Mouse (Mus musculus) lung, adult 2 months (tissue): ENCODE measurements around the gene Fgfr1op2. TPM values are rescaled to one million over a fixed set of nuclear protein-coding genes. Genes with fewer than 3 reads are reported as not detected.

Source experiments
- DNase-seq: peaks from one replicate; pipeline ENCODE4 v3.0.0; 2022
- H3K4me1 ChIP-seq: fragments of 200-500 bp; 2 replicates; pipeline ENCODE4 v1.6.1; 2011; ENCODE audit warnings: low read length; ENCODE audit not compliant: control insufficient read depth, insufficient read depth
- H3K4me3 ChIP-seq: fragments of 200-500 bp; replicated peaks from 2 replicates; pipeline ENCODE3; 2011; ENCODE audit warnings: low read depth, mild to moderate bottlenecking, control low read depth, low read length; ENCODE audit errors: extremely low read depth
- CTCF ChIP-seq: fragments of 200-500 bp; IDR thresholded peaks from 2 replicates; pipeline ENCODE4 v1.5.1; 2011; ENCODE audit warnings: mild to moderate bottlenecking, low read length, control low read depth; ENCODE audit not compliant: insufficient read depth
- POLR2A ChIP-seq: fragments of 200-500 bp; IDR thresholded peaks from 2 replicates; pipeline ENCODE4 v1.6.1; 2011; ENCODE audit warnings: low read depth, mild to moderate bottlenecking, control low read depth, low read length, borderline replicate concordance; ENCODE audit errors: extremely low read depth
- WGBS: fragments of 180-500 bp; shearing (Covaris S2); methylation state at CpG from one replicate; pipeline ENCODE4 v1.1.7; 2018; 5-methylcytosine and 5-hydroxymethylcytosine counted together
- polyA plus RNA-seq: library from polyadenylated mRNA; depleted of rRNA; stranded (reverse); fragments of >200 nt; gene quantifications from 2 replicates; pipeline ENCODE4 v1.2.3, GENCODE M21; 2012

The Fgfr1op2 gene
- polyA plus RNA-seq, 1 experiment = 54.3 TPM

- Histone ChIP-seq H3K4me1 (peaks cover 10% of the 10 kb centered on the region), H3K4me3 (no peak overlapping the region)
- DNase-seq = no peak
- WGBS = 15% methylated on average over 2 of the region's 2 CpGs
- TF ChIP-seq CTCF (no peak), POLR2A (no peak)
These were observed 3.5 kb downstream of the Fgfr1op2 start for GRCm38 (mm10) chr6:146580381-146580926.

- Histone ChIP-seq H3K4me3 (no peak overlapping the region), H3K4me1 (peaks cover 8% of the 10 kb centered on the region)
- 83% methylated on average over 2 of the region's 2 CpGs for WGBS
- no peak for DNase-seq
- TF ChIP-seq CTCF = no peak
- no peak for TF ChIP-seq POLR2A
These were observed 6.5 kb downstream of the Fgfr1op2 start for GRCm38 (mm10) chr6:146583366-146584046.

GRCm38 (mm10) chr6:146585134-146585533 lies 8.1 kb downstream of the Fgfr1op2 start:
- peaks cover 4% of the 10 kb centered on the region; the same call in 1 of the 2 replicates for H3K4me1 ChIP-seq
- WGBS = 89% methylated on average over 5 of the region's 5 CpGs
- TF ChIP-seq POLR2A = no peak
- TF ChIP-seq CTCF = no peak
- no peak overlapping the region for H3K4me3 ChIP-seq
- DNase-seq = no peak

GRCm38 (mm10) chr6:146602601-146603000 lies 25.6 kb downstream of the Fgfr1op2 start:
- no peak for TF ChIP-seq CTCF
- no peak for TF ChIP-seq POLR2A
- DNase-seq = no peak
- 73% methylated on average over 4 of the region's 4 CpGs for WGBS
- Histone ChIP-seq H3K4me3 (no peak overlapping the region), H3K4me1 (no peaks in the 10 kb centered on the region)

DNA sequence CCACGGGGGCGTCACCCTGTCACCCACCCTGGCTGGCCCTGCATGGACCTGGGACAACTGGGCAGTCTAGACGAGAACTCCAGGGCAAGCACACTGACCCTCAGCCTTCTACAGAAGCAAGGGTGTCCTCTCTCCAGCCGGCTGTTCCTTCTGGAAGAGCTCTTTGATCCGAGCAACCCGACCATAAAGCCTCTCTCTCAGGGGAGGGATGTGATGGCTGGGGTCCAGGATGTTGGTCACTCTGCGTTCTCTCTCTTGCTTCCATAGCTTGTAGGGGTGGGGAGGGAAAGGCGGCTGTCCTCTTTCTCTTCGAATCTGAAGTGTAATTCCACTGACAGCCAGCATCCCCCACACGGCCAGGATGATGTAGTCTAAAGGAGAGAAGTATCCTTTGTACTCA lies 26.6 kb downstream of the Fgfr1op2 start:
- H3K4me3 ChIP-seq = no peak overlapping the region
- no peak for TF ChIP-seq CTCF
- TF ChIP-seq POLR2A = no peak
- no peak for DNase-seq
- WGBS = 84% methylated on average over 10 of the region's 10 CpGs
- H3K4me1 ChIP-seq = no peaks in the 10 kb centered on the region

- no peak for DNase-seq
- H3K4me3 ChIP-seq = no peak overlapping the region
- TF ChIP-seq CTCF = no peak
- TF ChIP-seq POLR2A = no peak
- no peaks in the 10 kb centered on the region for H3K4me1 ChIP-seq
- WGBS = 95% methylated on average over 6 of the region's 6 CpGs
These were observed 34.4 kb downstream of the Fgfr1op2 start for GRCm38 (mm10) chr6:146611385-146611784.

DNA sequence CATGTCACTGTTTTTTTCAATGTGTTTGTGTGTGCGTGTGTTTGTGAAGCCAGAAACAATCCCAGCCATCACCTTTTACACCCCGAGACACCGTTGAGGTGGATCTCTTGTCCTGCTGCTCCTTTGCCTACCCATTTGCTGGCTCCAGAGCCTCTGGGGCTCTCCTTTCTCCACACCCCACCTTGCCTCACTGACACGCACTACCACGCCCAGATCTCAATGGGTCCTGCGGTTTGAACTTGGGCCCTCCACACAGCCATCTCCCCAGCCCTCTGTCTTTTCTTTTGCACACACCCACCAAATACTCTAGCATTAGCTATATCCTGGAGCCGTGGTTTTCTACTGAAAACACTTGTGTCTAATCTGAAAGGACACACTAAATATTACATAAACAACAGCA lies 34.9 kb downstream of the Fgfr1op2 start:
- DNase-seq = no peak
- WGBS = 89% methylated on average over 7 of the region's 7 CpGs
- no peaks in the 10 kb centered on the region for H3K4me1 ChIP-seq
- no peak overlapping the region for H3K4me3 ChIP-seq
- TF ChIP-seq CTCF = no peak
- no peak for TF ChIP-seq POLR2A

DNA sequence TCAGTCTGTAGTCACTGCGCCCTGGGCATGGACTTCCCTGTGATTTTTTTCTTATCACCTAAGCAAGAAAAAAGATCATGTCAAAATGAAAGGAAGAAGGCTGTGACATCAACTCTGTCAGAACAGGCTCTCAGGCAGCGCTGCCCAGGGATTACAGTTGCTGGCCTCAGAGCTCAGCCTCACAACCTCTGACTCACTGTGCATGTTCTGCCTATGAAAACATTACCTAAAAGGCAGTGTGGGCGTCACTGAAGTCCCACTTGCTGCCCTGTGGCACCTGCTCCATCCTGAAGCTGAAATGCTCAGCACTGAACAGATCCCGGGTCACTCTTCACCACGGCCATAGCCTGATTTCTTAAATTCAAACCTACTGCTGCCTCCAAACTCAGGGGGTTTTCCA lies 35.7 kb downstream of the Fgfr1op2 start:
- WGBS = 91% methylated on average over 5 of the region's 5 CpGs
- Histone ChIP-seq H3K4me3 (no peak overlapping the region), H3K4me1 (no peaks in the 10 kb centered on the region)
- no peak for DNase-seq
- TF ChIP-seq CTCF (no peak), POLR2A (no peak)

GRCm38 (mm10) chr6:146613907-146614306 lies 36.9 kb downstream of the Fgfr1op2 start:
- 88% methylated on average over 5 of the region's 5 CpGs for WGBS
- H3K4me3 ChIP-seq = no peak overlapping the region
- no peak for TF ChIP-seq POLR2A
- TF ChIP-seq CTCF = no peak
- no peak for DNase-seq
- no peaks in the 10 kb centered on the region for H3K4me1 ChIP-seq

GRCm38 (mm10) chr6:146614541-146614940 lies 37.5 kb downstream of the Fgfr1op2 start:
- no peak for DNase-seq
- 90% methylated on average over 5 of the region's 5 CpGs for whole genome bisulfite sequencing
- no peak for TF ChIP-seq CTCF
- no peak for TF ChIP-seq POLR2A
- no peak overlapping the region for H3K4me3 ChIP-seq
- no peaks in the 10 kb centered on the region for H3K4me1 ChIP-seq

GRCm38 (mm10) chr6:146615891-146616290 lies 38.9 kb downstream of the Fgfr1op2 start:
- H3K4me1 ChIP-seq = no peaks in the 10 kb centered on the region
- no peak for DNase-seq
- H3K4me3 ChIP-seq = no peak overlapping the region
- TF ChIP-seq CTCF = no peak
- 85% methylated on average over 8 of the region's 8 CpGs for WGBS
